Mouse (Mus musculus): Measurements from ENCODE around the gene Pld1. TPM values are rescaled to one million over a fixed set of nuclear protein-coding genes. Genes with fewer than 3 reads are reported as not detected.

Gene Pld1
- polyA plus RNA-seq, 1 experiment from 2014 or later = 2.0 TPM

- no peak overlapping the region for H3K4me2 ChIP-seq (ENCODE audit: low read length)
- DNase-seq (ENCODE audit: low spot score) = no peak
- no peaks in the 10 kb centered on the region for H3K27me3 ChIP-seq (replicated peaks; ENCODE audit: control insufficient read depth, insufficient read depth, low read length)
- no peak overlapping the region for H3K27ac ChIP-seq (ENCODE audit: low read depth, low read length)
- H3K36me3 ChIP-seq (ENCODE audit: control insufficient read depth, insufficient read depth, low read length) = no peaks in the 10 kb centered on the region
- no peak overlapping the region for H3K9ac ChIP-seq (ENCODE audit: low read length)
- no peak overlapping the region for H3K4me3 ChIP-seq (ENCODE audit: low read depth, low read length)
- H3K4me1 ChIP-seq (ENCODE audit: control insufficient read depth, insufficient read depth, low read length) = no peaks in the 10 kb centered on the region
- 71% methylated on average over 6 of the region's 6 CpGs for WGBS
- no peaks in the 10 kb centered on the region for H3K9me3 ChIP-seq (replicated peaks; ENCODE audit: control insufficient read depth, low read length)
- no peak for ATAC-seq
Measured at GRCm38 (mm10) chr3:28004321-28004720, 65.8 kb downstream of the Pld1 start.

GRCm38 (mm10) chr3:28007684-28008083 is 69.2 kb downstream of the Pld1 start:
- 87% methylated on average over 11 of the region's 11 CpGs for WGBS

GRCm38 (mm10) chr3:28008369-28008768 is 69.9 kb downstream of the Pld1 start:
- Histone ChIP-seq H3K4me3 (ENCODE audit: low read depth, low read length) (no peak overlapping the region), H3K4me2 (ENCODE audit: low read length) (no peak overlapping the region), H3K9me3 (replicated peaks; ENCODE audit: control insufficient read depth, low read length) (no peaks in the 10 kb centered on the region), H3K27ac (ENCODE audit: low read depth, low read length) (no peak overlapping the region), H3K36me3 (ENCODE audit: control insufficient read depth, insufficient read depth, low read length) (no peaks in the 10 kb centered on the region), H3K4me1 (ENCODE audit: control insufficient read depth, insufficient read depth, low read length) (no peaks in the 10 kb centered on the region), H3K27me3 (replicated peaks; ENCODE audit: control insufficient read depth, insufficient read depth, low read length) (no peaks in the 10 kb centered on the region), H3K9ac (ENCODE audit: low read length) (no peak overlapping the region)
- 86% methylated on average over 4 of the region's 4 CpGs for WGBS
- ATAC-seq (no peak), DNase-seq (ENCODE audit: low spot score) (no peak)

More at GRCm38 (mm10) chr3:28007684-28008083, 69.2 kb downstream of the Pld1 start:
- Histone ChIP-seq H3K4me1 (ENCODE audit: control insufficient read depth, insufficient read depth, low read length) (no peaks in the 10 kb centered on the region), H3K27ac (ENCODE audit: low read depth, low read length) (no peak overlapping the region), H3K9ac (ENCODE audit: low read length) (no peak overlapping the region), H3K36me3 (ENCODE audit: control insufficient read depth, insufficient read depth, low read length) (no peaks in the 10 kb centered on the region), H3K4me2 (ENCODE audit: low read length) (no peak overlapping the region), H3K4me3 (ENCODE audit: low read depth, low read length) (no peak overlapping the region), H3K27me3 (replicated peaks; ENCODE audit: control insufficient read depth, insufficient read depth, low read length) (no peaks in the 10 kb centered on the region), H3K9me3 (replicated peaks; ENCODE audit: control insufficient read depth, low read length) (no peaks in the 10 kb centered on the region)
- ATAC-seq (no peak), DNase-seq (ENCODE audit: low spot score) (no peak)

GRCm38 (mm10) chr3:28012177-28012576 is 73.7 kb downstream of the Pld1 start:
- Histone ChIP-seq H3K9me3 (replicated peaks; ENCODE audit: control insufficient read depth, low read length) (no peaks in the 10 kb centered on the region), H3K4me2 (ENCODE audit: low read length) (no peak overlapping the region), H3K4me1 (ENCODE audit: control insufficient read depth, insufficient read depth, low read length) (no peaks in the 10 kb centered on the region), H3K27me3 (replicated peaks; ENCODE audit: control insufficient read depth, insufficient read depth, low read length) (no peaks in the 10 kb centered on the region), H3K9ac (ENCODE audit: low read length) (no peak overlapping the region), H3K27ac (ENCODE audit: low read depth, low read length) (no peak overlapping the region), H3K36me3 (ENCODE audit: control insufficient read depth, insufficient read depth, low read length) (no peaks in the 10 kb centered on the region), H3K4me3 (ENCODE audit: low read depth, low read length) (no peak overlapping the region)
- no peak for ATAC-seq
- 82% methylated on average over 7 of the region's 7 CpGs for WGBS
- DNase-seq (ENCODE audit: low spot score) = no peak

- 55% methylated on average over 6 of the region's 6 CpGs for WGBS
- Histone ChIP-seq H3K27me3 (replicated peaks; ENCODE audit: control insufficient read depth, insufficient read depth, low read length) (no peaks in the 10 kb centered on the region), H3K4me1 (ENCODE audit: control insufficient read depth, insufficient read depth, low read length) (no peaks in the 10 kb centered on the region), H3K9me3 (replicated peaks; ENCODE audit: control insufficient read depth, low read length) (no peaks in the 10 kb centered on the region), H3K4me2 (ENCODE audit: low read length) (no peak overlapping the region), H3K27ac (ENCODE audit: low read depth, low read length) (no peak overlapping the region), H3K9ac (ENCODE audit: low read length) (no peak overlapping the region), H3K36me3 (ENCODE audit: control insufficient read depth, insufficient read depth, low read length) (no peaks in the 10 kb centered on the region), H3K4me3 (ENCODE audit: low read depth, low read length) (no peak overlapping the region)
- DNase-seq (ENCODE audit: low spot score) (no peak), ATAC-seq (no peak)
Measured at GRCm38 (mm10) chr3:28013441-28013840, 74.9 kb downstream of the Pld1 start.

- no peak overlapping the region for H3K9ac ChIP-seq (ENCODE audit: low read length)
- H3K27ac ChIP-seq (ENCODE audit: low read depth, low read length) = no peak overlapping the region
- H3K36me3 ChIP-seq (ENCODE audit: control insufficient read depth, insufficient read depth, low read length) = no peaks in the 10 kb centered on the region
- WGBS = 81% methylated on average over 2 of the region's 2 CpGs
- H3K27me3 ChIP-seq (replicated peaks; ENCODE audit: control insufficient read depth, insufficient read depth, low read length) = no peaks in the 10 kb centered on the region
- no peak overlapping the region for H3K4me2 ChIP-seq (ENCODE audit: low read length)
- H3K4me3 ChIP-seq (ENCODE audit: low read depth, low read length) = no peak overlapping the region
- DNase-seq (ENCODE audit: low spot score) (no peak), ATAC-seq (no peak)
- H3K9me3 ChIP-seq (replicated peaks; ENCODE audit: control insufficient read depth, low read length) = no peaks in the 10 kb centered on the region
- H3K4me1 ChIP-seq (ENCODE audit: control insufficient read depth, insufficient read depth, low read length) = 0 out of 2 replicates have a peak, but pooled peaks cover 3% of the 10 kb centered on the region
Measured at GRCm38 (mm10) chr3:28017002-28017401, 78.5 kb downstream of the Pld1 start.

GRCm38 (mm10) chr3:28019727-28020126 is 81.2 kb downstream of the Pld1 start:
- ATAC-seq (peak; percentile 46; the same call in 1 of the 2 replicates), DNase-seq (ENCODE audit: low spot score) (no peak)
- no peak overlapping the region for H3K27ac ChIP-seq (ENCODE audit: low read depth, low read length)
- 0 out of 2 replicates have a peak, but pooled peaks cover 3% of the 10 kb centered on the region for H3K4me1 ChIP-seq (ENCODE audit: control insufficient read depth, insufficient read depth, low read length)
- 68% methylated on average over 4 of the region's 4 CpGs for WGBS
- H3K27me3 ChIP-seq (replicated peaks; ENCODE audit: control insufficient read depth, insufficient read depth, low read length) = no peaks in the 10 kb centered on the region
- H3K4me3 ChIP-seq (ENCODE audit: low read depth, low read length) = no peak overlapping the region
- H3K4me2 ChIP-seq (ENCODE audit: low read length) = no peak overlapping the region
- no peaks in the 10 kb centered on the region for H3K9me3 ChIP-seq (replicated peaks; ENCODE audit: control insufficient read depth, low read length)
- no peaks in the 10 kb centered on the region for H3K36me3 ChIP-seq (ENCODE audit: control insufficient read depth, insufficient read depth, low read length)
- no peak overlapping the region for H3K9ac ChIP-seq (ENCODE audit: low read length)

GRCm38 (mm10) chr3:28020404-28020803 is 81.9 kb downstream of the Pld1 start:
- 78% methylated on average over 2 of the region's 2 CpGs for WGBS
- H3K4me1 ChIP-seq (ENCODE audit: control insufficient read depth, insufficient read depth, low read length) = 0 out of 2 replicates have a peak, but pooled peaks cover 3% of the 10 kb centered on the region
- DNase-seq (ENCODE audit: low spot score) = no peak

GRCm38 (mm10) chr3:28022191-28022590 is 83.7 kb downstream of the Pld1 start:
- no peak overlapping the region for H3K9ac ChIP-seq (ENCODE audit: low read length)
- no peak for ATAC-seq
- no peaks in the 10 kb centered on the region for H3K27me3 ChIP-seq (replicated peaks; ENCODE audit: control insufficient read depth, insufficient read depth, low read length)
- DNase-seq (ENCODE audit: low spot score) = no peak
- WGBS = 84% methylated on average over 5 of the region's 5 CpGs
- H3K9me3 ChIP-seq (replicated peaks; ENCODE audit: control insufficient read depth, low read length) = no peaks in the 10 kb centered on the region
- H3K4me2 ChIP-seq (ENCODE audit: low read length) = no peak overlapping the region
- H3K27ac ChIP-seq (ENCODE audit: low read depth, low read length) = no peak overlapping the region
- no peaks in the 10 kb centered on the region for H3K36me3 ChIP-seq (ENCODE audit: control insufficient read depth, insufficient read depth, low read length)
- no peak overlapping the region for H3K4me3 ChIP-seq (ENCODE audit: low read depth, low read length)
- H3K4me1 ChIP-seq (ENCODE audit: control insufficient read depth, insufficient read depth, low read length) = 0 out of 2 replicates have a peak, but pooled peaks cover 3% of the 10 kb centered on the region

More at GRCm38 (mm10) chr3:28020404-28020803, 81.9 kb downstream of the Pld1 start:
- H3K27me3 ChIP-seq (replicated peaks; ENCODE audit: control insufficient read depth, insufficient read depth, low read length) = no peaks in the 10 kb centered on the region
- H3K27ac ChIP-seq (ENCODE audit: low read depth, low read length) = no peak overlapping the region
- no peak overlapping the region for H3K4me3 ChIP-seq (ENCODE audit: low read depth, low read length)
- H3K9ac ChIP-seq (ENCODE audit: low read length) = no peak overlapping the region
- H3K4me2 ChIP-seq (ENCODE audit: low read length) = no peak overlapping the region
- ATAC-seq = no peak
- H3K36me3 ChIP-seq (ENCODE audit: control insufficient read depth, insufficient read depth, low read length) = no peaks in the 10 kb centered on the region
- no peaks in the 10 kb centered on the region for H3K9me3 ChIP-seq (replicated peaks; ENCODE audit: control insufficient read depth, low read length)
